Mouse (Mus musculus) urinary bladder, adult 18-20 months (tissue): Measurements from ENCODE around the gene Rfesd.

Experiments
- DNase-seq, 2 experiments: peaks; one replicate each; pipeline ENCODE4 v3.0.0; 2022; ENCODE audit warnings: low spot score in 2 of 2, mixed read lengths in 2 of 2

Rfesd gene

DNA sequence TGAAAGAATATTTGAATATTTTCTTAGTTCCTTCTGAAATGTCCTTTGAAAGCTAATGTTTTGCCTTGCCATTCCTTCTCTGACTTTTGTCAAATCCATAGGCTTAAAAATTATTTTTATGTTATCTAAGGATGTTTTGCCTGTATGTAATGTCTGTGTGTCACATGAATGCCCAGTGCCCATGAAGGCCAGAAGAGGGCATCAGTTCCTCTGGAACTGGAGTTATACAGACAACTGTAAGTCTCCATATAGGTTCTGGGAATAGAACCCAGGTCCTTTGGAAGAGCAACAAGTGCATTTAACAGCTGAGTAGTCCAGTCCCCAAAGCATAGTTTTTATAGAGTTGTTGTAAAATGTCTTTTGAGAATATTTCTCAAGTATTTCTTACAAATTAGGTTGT lies 36.6 kb downstream of the Rfesd start:
- no peak for DNase-seq

DNA sequence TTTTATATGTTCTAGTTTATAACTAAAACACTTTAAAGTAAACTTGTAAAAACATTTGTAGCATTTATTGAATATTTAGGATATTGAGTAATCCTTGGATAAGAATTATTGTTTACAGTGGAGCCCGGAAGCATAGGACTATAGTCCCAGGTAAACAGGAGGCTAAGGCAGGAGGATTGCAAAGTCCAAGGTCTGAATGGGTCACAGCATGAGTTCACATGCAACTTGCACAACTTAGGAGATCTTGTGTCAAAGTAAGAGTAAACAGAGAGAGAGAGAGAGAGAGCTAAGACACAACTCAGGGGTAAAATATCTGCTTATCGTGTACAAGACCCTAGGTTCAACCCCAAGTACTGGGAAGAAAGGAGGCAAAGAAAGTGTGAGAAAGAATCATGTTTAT lies 41.9 kb downstream of the Rfesd start:
- no peak for DNase-seq

- no peak for DNase-seq
These were observed 42.3 kb downstream of the Rfesd start for GRCm38 (mm10) chr13:75976218-75976617.

GRCm38 (mm10) chr13:75975629-75976028 lies 42.9 kb downstream of the Rfesd start:
- no peak for DNase-seq

- no peak for DNase-seq
These were observed 44.0 kb downstream of the Rfesd start for GRCm38 (mm10) chr13:75974481-75974880.

DNA sequence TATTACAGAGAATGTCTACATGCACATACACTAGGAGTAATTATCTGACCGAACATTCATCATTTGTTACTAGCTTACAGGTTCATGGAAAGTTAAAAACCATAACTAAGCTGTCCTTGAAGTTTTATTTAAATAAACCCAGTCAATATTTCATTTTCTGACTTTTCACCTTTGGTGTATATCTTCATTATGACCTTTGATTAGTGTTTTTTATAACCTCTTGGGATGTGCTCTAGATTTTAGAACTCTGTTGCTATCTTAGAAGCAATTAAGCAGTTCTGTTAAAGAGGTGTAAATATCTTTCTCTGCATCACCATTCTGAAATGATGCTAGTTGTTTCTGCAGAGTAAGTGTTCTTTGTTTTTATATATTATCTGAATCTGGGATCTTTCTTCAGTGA lies 51.7 kb downstream of the Rfesd start, which contains the start of gene Spata9:
TSS of gene Spata9 (plus strand) at position 301 of the 400 bp plus-strand sequence.
- no peak for DNase-seq

GRCm38 (mm10) chr13:75955357-75955992 lies 63.0 kb downstream of the Rfesd start:
- DNase-seq, result no peak
